Mouse (Mus musculus): Measurements from ENCODE around the gene Fdx1l.

- TF ChIP-seq MYB (IDR thresholded peaks at IDR 0.05; ENCODE audit: low read depth, low read length) = no peak
- TF ChIP-seq E2F4 (IDR thresholded peaks at IDR 0.05; ENCODE audit: borderline replicate concordance, low read depth, low read length) = no peak
- no peak for TF ChIP-seq MAZ (IDR thresholded peaks at IDR 0.05; ENCODE audit: low read depth, low read length)
- TF ChIP-seq ZC3H11A (IDR thresholded peaks at IDR 0.05; ENCODE audit: low read depth, low read length) = no peak
- no peak for TF ChIP-seq GATA1 (IDR thresholded peaks at IDR 0.05; ENCODE audit: low read depth, low read length)
- TF ChIP-seq EP300 (IDR thresholded peaks at IDR 0.05; ENCODE audit: low read depth in 1 of 2, low read length in 2 of 2) = no peak
- TF ChIP-seq POLR2A (IDR thresholded peaks at IDR 0.05; ENCODE audit: control insufficient read depth in 1 of 2, insufficient read depth in 1 of 2, low read depth in 1 of 2, low read length in 2 of 2, poor library complexity in 1 of 2) = no peak; a peak in 1 of 4 replicates
- TF ChIP-seq CTCF (IDR thresholded peaks at IDR 0.05 in 2 of 3, conservative IDR thresholded peaks at IDR 0.05 in 1 of 3; ENCODE audit: control insufficient read depth in 1 of 3, insufficient read depth in 1 of 3, low read depth in 2 of 3, low read length in 3 of 3, poor library complexity in 1 of 3, severe bottlenecking in 1 of 3) = peak in 1 of 3 experiments; percentile 31; a peak in 2 of 6 replicates
- no peak for TF ChIP-seq TBP (IDR thresholded peaks at IDR 0.05; ENCODE audit: low read depth, low read length)
- TF ChIP-seq CHD1 (IDR thresholded peaks at IDR 0.05; ENCODE audit: low read depth, low read length) = no peak
- no peak for TF ChIP-seq USF1 (IDR thresholded peaks at IDR 0.05; ENCODE audit: low read depth, low read length)
- no peak for TF ChIP-seq MXI1 (IDR thresholded peaks at IDR 0.05; ENCODE audit: low read depth, low read length)
- no peak for TF ChIP-seq MAX (IDR thresholded peaks at IDR 0.05; ENCODE audit: low read length)
- TF ChIP-seq JUND (IDR thresholded peaks at IDR 0.05; ENCODE audit: low read depth, low read length) = no peak
Observed at GRCm38 (mm10) chr9:21067006-21067684, 6.3 kb downstream of the Fdx1l start, which contains the start of gene Zglp1.

All from MEL (cell line).